Mouse (Mus musculus): Measurements from ENCODE around the gene Serbp1. TPM values are rescaled to one million over a fixed set of nuclear protein-coding genes. Genes with fewer than 3 reads are reported as not detected.

The Serbp1 gene
- total RNA-seq, 2 experiments from 2014 or later = 209 to 215 TPM

DNA sequence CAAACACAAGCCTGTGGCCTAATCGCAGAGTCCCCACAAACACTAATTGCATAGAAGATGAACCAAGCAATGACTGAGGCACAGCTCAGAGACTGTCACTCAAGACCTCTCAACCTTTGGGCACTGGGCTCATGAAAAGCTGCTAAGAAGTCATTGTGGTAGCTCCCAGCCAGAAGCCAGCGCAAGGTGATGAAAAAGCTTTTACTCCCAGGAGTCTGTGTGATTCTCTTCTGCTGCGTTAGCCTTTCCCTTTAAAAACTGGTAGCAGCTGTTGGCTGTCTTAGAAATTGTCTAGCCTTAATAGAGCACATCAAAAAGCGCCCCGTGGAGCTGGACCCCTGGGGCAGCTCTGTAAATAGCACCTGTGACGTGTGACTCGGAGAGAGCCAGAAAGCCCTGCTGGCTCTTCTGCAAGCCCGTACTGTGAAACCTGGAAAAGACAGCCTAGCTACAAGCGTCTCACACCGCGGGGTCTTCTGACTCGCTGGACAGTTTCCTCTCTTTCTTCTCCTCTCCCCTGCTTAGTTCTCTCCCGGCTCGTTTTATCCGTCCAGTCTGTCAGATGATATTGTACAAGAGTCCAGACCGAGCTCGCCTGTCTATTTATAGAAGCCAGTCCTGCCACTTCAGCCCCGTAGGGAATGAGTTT, 9.4 kb upstream of the Serbp1 start:
- peak in 1 of 2 experiments; percentile 5 for DNase-seq (ENCODE audit: low spot score in 2 of 2)

DNA sequence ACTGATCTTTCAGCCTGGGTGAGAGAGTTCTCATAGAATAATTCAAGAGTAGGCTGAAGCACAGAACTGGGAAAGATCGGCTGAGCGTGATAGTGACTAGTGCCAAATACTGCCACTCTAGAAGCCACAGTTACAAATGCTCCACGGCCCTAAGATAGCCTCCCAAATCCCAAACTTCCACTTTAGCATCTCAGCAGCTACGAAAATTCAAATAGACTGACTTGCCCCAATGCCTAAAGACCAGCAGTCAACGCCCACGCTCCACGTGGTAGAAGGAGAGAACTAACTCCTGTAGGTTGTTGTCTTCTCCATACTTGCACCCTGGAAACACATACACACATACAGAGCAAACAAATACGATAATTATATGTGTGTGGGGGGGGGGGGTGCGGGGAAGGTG, 8.5 kb upstream of the Serbp1 start:
- intact Hi-C loops (cut with DNase I) = no loop called here
- no peak for DNase-seq (ENCODE audit: low spot score in 2 of 2)

More for the DNA sequence above, 9.4 kb upstream of the Serbp1 start:
- intact Hi-C loops (cut with DNase I) = no loop called here

DNA sequence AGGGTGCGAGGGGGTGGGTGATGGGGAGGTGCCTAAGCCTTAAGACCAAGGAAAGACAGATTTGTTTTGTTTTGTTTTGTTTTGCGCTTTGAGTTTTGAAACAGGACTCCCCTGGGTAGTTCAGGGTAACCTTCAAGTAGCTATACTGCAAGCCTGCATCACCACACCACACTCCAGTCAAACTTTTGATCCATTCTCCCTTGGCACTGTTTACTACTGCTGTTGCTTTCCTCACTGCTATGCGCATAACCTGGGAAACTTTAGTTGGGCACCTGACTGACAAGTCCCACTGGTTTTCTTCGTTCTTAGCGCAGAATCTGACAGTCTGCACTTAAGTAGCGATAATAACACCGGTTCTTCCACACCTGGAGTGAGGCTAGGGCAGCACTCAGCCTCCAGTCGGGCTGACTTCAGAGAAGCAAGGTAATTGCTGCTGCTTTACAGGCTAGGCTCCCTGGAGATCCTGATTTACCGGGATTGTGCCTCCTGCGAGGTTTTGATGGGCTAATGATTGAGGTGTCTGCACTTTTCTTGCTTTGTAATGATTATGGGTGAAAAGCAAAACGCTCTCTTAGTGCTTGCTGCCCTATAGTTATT, 8.0 kb upstream of the Serbp1 start:
- no peak for DNase-seq (ENCODE audit: low spot score in 2 of 2)
- intact Hi-C loops (cut with DNase I) = no loop called here

DNA sequence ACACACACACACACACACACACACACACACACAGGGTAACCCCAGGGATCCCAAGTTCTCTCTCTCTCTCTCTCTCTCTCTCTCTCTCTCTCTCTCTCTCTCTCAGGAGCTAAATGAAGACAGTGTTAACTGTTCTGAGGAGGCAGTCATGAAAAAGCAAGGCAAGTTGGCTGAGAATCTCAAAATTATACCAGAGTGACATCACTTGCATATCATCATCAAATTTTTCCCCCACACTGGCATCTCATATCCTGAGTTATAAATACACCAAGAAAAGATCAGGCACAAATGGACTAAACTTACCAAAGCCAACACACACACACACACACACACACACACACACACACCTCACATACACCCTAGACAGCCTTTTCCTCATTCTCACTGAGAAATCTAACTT, 7.0 kb upstream of the Serbp1 start:
- intact Hi-C loops (cut with DNase I) = no loop called here
- DNase-seq (ENCODE audit: low spot score in 2 of 2) = peak; percentile 7 to 54

DNA sequence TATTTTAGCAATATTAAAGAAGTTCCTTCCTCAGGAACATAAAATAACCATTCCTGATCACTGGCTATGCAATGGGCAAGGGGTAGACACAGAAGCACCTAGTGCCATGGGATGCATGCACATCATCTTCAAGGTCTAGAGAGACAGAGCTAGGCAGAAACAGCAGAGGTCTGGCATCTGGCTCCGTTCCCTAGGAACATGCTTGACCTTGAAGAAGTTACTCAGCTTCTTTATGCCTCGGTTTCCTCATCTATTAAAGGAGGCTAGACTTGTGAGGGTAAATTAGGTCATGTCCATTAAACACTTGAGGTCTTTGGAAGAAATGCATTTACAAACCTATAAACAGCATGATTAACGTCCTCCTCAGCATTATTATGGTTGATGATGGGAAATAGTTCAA, 2.3 kb upstream of the Serbp1 start:
- intact Hi-C loops (cut with DNase I) = no loop called here

DNA sequence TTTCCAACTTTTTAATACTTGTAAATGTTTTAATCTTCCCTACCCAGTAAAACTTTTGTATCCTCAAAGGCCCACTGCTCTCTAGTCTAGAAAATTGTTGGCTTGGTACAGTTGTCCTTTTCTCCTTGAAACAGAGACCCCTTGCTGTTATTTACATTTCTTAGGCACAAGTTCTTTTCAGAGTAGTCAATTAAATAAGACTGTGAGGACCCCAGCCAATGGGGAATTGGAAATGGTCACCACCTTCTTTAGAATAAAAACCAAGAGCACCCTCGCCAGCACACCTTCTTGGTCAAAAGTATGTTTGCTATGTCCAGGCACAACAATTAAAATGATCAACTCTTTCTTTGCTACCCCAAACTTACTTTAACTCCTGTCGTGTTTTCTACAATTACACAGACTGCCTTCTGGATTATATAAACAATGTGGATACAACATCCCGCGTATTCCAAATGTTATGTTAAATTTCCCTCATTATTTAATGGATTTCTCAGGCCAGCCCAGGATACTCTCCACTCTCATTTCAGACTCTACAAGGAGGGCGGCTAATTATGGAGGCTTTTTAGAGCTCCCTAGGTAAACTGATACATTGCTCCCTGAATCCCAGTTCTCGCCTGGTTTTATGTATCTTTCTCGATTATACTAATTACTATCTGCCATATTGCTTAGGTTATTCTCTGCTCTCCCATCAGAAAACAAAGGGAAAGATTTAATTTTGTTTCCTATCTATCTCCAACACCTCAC, 1.3 kb upstream of the Serbp1 start:
- DNase-seq (ENCODE audit: low spot score in 2 of 2) = no peak
- intact Hi-C loops (cut with DNase I) = no loop called here

More for the DNA sequence above, 2.3 kb upstream of the Serbp1 start:
- DNase-seq (ENCODE audit: low spot score in 2 of 2) = no peak

DNA sequence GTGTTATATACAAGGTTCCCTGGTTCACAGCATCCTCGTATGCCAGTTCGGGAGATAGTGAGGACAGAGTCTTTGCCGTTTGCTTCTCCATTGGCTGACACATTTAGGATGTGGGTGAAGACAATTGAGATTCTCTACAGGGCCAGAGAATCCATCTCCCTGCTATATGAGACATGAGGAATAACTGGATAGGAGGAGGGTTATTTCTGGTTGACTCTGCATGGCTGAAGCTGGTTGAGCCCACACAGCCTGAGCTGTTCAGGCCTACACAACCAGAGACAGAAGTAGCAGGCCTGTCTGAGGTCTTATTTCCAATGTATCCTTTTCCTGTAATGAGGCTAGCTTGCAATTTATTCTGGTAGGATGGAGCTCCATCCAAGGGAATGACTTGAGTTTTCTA, 3.3 kb downstream of the Serbp1 start:
- intact Hi-C loops (cut with DNase I) = no loop called here

DNA sequence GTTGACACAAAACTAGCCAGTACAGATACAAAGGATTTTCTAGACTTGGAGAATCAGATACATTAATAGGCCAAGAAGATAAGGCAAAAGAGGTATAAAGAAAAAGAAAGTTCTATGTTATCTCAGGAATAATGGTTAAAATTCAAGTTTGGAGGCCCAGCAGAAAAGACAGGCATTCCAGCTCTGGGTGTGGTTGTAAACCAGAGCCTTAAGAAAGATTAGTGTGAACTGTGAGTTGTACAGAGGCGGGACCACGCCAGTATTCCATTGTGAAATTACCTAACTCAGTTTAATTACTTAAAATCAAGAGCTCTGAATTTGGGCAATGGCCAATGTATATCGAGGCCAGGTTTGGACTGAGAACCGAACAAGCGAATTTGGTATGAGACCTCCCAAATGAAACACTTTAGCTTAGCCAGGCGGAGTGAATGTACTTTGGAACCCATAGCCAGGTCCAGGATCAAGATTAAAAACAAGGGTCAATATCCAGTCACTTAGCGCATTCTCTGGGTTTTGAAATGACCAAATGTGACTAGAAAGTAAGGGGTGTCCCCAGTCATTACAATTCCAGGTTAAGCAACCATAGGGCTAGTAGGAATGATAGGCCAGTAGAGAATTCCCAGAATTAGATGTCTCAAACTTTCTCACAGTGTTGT, 5.9 kb downstream of the Serbp1 start:
- intact Hi-C loops (cut with DNase I) = no loop called here
- no peak for DNase-seq (ENCODE audit: low spot score in 2 of 2)

More for the DNA sequence above, 3.3 kb downstream of the Serbp1 start:
- no peak for DNase-seq (ENCODE audit: low spot score in 2 of 2)

DNA sequence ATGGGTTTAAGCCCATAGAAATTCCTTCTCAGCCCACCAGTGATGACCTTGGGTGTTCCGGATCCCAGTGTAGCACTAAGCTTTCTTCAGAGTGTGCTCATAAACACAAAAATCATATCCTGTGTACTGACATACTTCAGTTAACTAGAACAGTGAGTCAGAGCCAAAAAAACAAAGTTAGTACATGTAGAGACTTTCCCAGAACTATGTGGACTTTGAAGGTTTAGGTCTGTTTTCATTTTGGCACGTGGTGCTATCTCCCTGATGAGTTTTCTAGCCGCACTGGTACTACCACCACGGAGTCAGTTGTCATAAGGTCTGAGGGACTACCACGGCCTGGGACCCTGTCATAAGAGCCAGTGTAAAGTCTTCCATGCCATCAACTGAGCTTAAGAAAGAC, 6.5 kb downstream of the Serbp1 start:
- intact Hi-C loops (cut with DNase I) = no loop called here
- DNase-seq (ENCODE audit: low spot score in 2 of 2) = no peak

DNA sequence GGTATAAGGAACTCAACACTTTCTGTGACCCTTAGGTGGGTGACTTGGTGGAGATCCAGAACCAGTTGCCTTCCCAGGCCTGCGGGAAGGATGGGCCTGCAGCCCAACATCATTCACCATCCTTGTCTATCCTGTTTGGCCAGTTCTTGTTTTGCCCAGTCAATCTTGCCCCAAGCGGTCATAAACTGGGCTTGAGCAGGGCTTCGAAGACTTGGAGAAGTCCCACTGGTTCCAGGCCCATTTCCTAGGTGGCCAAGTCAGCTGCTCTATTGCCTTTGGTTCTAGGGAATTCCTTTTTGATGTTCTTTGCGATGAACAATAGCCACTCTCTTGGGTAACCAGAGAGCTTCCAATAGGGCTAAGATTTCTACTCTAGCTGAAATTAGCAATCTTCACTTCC, 13.1 kb downstream of the Serbp1 start:
- DNase-seq (ENCODE audit: low spot score in 2 of 2) = no peak
- intact Hi-C loops (cut with DNase I) = no loop called here

DNA sequence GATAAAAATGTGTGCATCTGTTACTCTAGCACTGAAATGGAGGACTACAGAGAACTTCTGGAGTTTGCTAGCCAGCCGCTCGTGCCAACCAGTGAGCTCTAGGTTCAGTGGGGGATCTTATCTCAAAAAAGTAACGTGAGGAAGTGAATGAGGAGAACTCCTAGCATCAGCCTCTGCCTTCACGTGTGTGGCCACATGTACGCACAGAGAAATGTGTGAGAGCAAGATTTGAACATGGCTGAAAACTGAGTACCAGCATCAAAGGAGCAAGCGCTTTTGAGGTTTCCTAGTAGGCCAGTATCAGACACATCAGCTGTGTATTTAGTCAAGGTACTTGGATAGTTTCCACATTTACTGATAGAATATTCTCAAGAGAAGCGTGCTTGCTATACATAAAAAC, 27.0 kb downstream of the Serbp1 start:
- DNase-seq (ENCODE audit: low spot score in 2 of 2) = no peak
- intact Hi-C loops (cut with DNase I) = loop anchor here (5.0 kb wide), 2 partner anchors 98 to 228 kb away; partner anchors contain the start of gene Gadd45a

DNA sequence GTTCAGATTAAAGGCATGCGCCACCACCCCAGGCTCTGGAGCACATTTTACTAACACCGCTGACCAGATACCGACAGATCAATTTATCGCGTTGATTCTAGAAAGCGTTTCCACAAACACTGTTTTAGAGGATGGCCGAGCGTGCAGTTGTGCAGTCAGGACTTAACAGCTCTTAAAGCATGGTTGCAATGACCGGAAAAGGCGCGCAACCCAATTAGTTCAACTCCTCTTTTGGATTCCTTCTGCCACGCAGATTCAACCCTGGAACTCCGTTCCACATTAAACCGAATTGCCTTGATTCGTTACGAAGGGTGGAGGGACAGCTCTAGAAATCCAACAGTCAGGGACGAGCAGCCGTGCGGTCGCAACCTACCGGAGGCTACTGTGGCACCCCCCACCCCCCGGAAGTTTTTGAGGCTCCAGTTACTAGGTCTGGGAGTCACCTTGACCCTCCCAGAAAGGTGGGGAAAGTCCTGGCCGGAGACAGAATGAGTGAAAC, 28.2 kb downstream of the Serbp1 start:
- DNase-seq (ENCODE audit: low spot score in 2 of 2) = peak; percentile 6 to 15
- intact Hi-C loops (cut with DNase I) = loop anchor here (5.0 kb wide), 2 partner anchors 99 to 229 kb away; partner anchors contain the start of gene Gadd45a

DNA sequence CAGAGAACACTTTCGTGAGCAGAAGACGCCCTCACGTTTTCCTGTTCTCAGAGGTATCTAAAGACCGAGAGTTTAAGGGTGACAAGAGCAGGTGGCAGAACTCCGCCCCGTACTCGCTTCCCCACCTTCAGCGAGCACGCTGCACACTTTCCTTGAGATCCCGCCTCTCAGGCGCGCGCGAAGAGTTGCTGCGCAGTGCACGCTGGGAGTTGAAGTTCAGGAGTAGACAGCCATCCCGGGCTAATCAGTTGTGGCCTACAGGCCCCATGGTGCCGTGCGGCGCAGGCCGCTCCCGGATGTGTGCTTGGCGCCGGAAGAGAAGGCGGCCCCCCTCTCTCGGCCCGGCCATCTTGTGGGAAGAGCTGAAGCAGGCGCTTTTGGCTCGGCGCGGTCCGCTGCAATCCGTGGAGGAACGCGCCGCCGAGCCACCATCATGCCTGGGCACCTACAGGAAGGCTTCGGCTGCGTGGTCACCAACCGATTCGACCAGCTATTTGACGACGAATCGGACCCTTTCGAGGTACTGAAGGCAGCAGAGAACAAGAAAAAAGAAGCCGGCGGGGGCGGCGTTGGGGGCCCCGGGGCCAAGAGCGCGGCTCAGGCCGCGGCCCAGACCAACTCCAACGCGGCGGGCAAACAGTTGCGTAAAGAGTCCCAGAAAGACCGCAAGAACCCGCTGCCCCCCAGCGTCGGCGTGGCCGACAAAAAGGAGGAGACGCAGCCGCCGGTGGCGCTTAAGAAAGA, 28.9 kb downstream of the Serbp1 start:
- DNase-seq (ENCODE audit: low spot score in 2 of 2) = peak; percentile 96 to 97
- intact Hi-C loops (cut with DNase I) = loop anchor here (5.0 kb wide), 2 partner anchors 100 to 230 kb away; partner anchors contain the start of gene Gadd45a

DNA sequence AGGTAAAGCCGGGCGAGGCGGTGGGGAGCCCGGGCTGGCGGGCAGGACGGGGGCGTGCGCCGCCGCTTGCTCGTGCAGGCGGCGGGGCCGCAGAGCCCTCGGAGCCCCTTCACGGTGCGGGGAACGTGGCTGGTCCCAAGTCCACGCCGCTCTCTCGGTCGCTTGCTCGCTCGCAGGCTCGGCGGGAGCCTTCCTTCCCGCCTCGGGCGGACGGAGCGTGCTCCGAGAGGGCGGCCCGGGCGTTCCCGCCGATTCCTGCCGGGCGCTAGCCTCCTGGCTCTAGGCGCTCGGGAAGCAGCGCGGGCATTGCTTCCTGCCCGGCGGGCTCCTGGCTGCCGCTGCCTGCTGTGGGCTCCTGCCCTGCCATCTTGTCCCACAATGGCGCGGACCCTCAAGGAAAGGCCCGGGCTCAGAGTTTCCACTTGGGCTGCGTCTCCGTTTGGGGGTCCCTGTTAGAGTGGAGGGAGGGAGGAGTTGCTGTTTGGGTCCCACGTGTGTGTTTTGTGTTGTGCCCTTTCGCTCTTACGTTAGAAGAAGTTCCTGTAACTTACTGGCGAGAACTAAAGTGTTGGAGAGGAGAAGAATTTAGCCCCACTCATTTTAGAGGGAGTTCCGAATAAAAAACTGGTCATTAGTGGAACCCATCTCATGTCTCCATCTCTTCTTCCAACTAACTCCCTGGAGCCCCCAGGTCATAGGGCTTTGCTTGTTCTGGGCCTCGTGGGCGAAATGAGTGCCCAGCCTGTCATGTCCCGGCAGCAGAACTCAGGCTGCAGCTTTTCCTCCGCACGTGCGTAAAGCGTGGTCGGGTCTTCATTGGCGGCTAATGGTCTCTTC, 29.6 kb downstream of the Serbp1 start:
- intact Hi-C loops (cut with DNase I) = loop anchor here (5.0 kb wide), 2 partner anchors 100 to 230 kb away; partner anchors contain the start of gene Gadd45a
- peak; percentile 7 to 12 for DNase-seq (ENCODE audit: low spot score in 2 of 2)

DNA sequence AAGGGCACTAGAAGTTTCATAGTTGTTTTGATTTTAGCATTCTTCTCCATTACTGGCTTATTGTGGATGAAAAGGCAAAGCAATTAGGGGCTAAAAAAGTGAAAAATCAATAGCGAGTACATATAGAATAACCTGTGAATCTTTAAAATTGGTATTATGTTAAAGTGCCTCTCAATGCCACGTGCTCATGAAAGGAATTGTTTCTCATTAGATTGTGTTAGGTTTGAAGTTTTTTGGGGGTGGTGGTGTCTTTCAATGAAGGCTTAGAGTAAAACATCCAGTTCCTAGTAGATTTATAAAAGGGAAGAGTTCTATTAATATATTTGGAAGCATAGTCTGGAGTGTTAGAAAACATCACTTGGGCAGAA, 30.3 kb downstream of the Serbp1 start:
- DNase-seq (ENCODE audit: low spot score in 2 of 2) = no peak
- intact Hi-C loops (cut with DNase I) = loop anchor here (5.0 kb wide), 2 partner anchors 101 to 231 kb away; partner anchors contain the start of gene Gadd45a

DNA sequence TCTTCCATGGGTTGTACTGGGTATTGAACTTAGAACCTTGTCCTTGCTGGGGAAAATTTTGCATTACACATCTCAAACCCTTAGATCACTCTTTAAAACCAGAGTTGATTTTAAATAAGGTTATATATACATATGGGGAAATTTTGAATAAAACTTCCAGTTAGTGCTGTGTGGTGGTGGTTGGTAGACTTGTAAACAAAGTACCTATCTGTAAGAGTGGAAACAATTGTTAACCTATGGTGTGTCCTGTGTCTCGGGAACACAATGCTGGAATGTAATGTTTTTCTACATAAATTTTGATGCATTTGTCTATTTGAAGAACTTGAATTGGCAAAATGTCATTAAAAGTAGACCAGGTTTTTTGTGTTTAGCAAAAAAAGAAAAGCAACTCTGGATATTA, 31.0 kb downstream of the Serbp1 start:
- intact Hi-C loops (cut with DNase I) = loop anchor here (5.0 kb wide), 2 partner anchors 102 to 232 kb away; partner anchors contain the start of gene Gadd45a
- DNase-seq (ENCODE audit: low spot score in 2 of 2) = no peak

DNA sequence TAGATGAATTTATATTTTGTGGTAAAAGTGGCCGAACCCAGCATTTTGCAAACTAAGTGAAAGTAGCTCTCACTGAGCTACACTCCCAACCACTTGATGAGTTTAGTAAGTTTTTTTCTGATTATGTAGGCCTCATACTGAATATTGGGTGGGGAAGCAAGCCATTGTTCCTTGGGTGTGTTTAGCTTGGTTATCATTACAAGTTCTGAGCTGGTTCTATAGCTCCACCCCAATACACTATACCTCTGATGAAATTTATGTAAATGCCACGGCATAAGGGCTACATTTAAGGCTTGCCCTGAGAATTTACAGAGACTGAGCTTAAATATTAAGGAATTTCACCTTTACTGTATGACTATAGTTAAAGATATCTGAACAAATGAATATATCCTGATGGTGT, 31.5 kb downstream of the Serbp1 start:
- intact Hi-C loops (cut with DNase I) = loop anchor here (5.0 kb wide), 2 partner anchors 102 to 232 kb away; partner anchors contain the start of gene Gadd45a
- DNase-seq (ENCODE audit: low spot score in 2 of 2) = no peak

DNA sequence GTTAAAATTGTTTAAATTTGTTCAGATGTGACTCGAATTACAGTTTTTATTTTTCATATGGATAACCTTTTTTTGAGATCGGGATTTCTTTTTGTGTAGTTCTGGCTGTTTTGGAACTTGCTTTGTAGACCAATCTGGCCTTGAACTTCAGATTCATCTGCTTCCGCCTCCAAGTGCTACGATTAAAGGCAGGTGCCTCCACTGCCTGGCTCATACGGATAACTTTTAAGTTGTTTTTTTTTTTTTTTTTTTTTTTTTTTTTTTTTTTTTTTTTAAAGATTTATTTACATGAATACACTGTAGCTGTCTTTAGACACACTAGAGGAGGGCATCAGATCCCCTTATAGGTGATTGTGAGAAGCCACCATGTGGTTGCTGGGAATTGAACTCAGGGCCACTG, 40.0 kb downstream of the Serbp1 start:
- intact Hi-C loops (cut with DNase I) = no loop called here
- DNase-seq (ENCODE audit: low spot score in 2 of 2) = no peak
